Mouse (Mus musculus) inflammation-experienced regulatory T-cells, adult 6 months (primary cell): ENCODE results near the gene Kcnk7. TPM values are rescaled to one million over a fixed set of nuclear protein-coding genes. Genes with fewer than 3 reads are reported as not detected.

Experiments used
- ATAC-seq: one replicate; pipeline ENCODE4 v1.8.0; 2017
- polyA plus RNA-seq, 3 experiments: library from polyadenylated mRNA; unstranded; fragments of 100-300 nt; shearing (Covaris generic); gene quantifications; one replicate each; pipeline ENCODE4 v1.2.1; 2017

Gene Kcnk7
- polyA plus RNA-seq, 3 experiments from 2014 or later = 1.5 to 5.7 (median 2.6) TPM

- ATAC-seq = no peak
These were observed 52.3 kb downstream of the Kcnk7 start for GRCm38 (mm10) chr19:5756321-5756985.

Other genes with a start within 250 kb of the Kcnk7 start
- gene Ccdc85b, start 246.5 kb upstream of the Kcnk7 start, polyA plus RNA-seq = under 1 TPM; 0.47 to 0.74 (median 0.65) TPM
- 100 to 1,000 TPM in 2 of 3 experiments, 10 to 100 TPM in 1; 64.2 to 112 (median 105) TPM for gene Fibp, start 243.8 kb upstream of the Kcnk7 start, polyA plus RNA-seq
- gene Ctsw, start 235.9 kb upstream of the Kcnk7 start, polyA plus RNA-seq = 100 to 1,000 TPM; 168 to 249 (median 216) TPM
- 1 to 10 TPM; 2.9 to 4.3 (median 3.8) TPM for gene Efemp2, start 230.4 kb upstream of the Kcnk7 start, polyA plus RNA-seq
- gene Mus81, start 216.0 kb upstream of the Kcnk7 start, polyA plus RNA-seq = 10 to 100 TPM; 34.4 to 61.6 (median 36.6) TPM
- 1,000 to 10,000 TPM; 1,933 to 3,699 (median 2,060) TPM for gene Cfl1, start 213.9 kb upstream of the Kcnk7 start, polyA plus RNA-seq
- under 1 TPM; 0.44 to 0.82 (median 0.70) TPM for gene 1700020D05Rik, start 200.6 kb upstream of the Kcnk7 start, polyA plus RNA-seq
- 10 to 100 TPM; 11.7 to 26.7 (median 20.0) TPM for gene Snx32, start 193.8 kb upstream of the Kcnk7 start, polyA plus RNA-seq
- not detected for gene Ovol1, start 143.7 kb upstream of the Kcnk7 start, polyA plus RNA-seq
- 1 to 10 TPM; 5.8 to 7.4 (median 6.5) TPM for gene Ap5b1, start 136.3 kb upstream of the Kcnk7 start, polyA plus RNA-seq
- gene Rnaseh2c, start 102.5 kb upstream of the Kcnk7 start, polyA plus RNA-seq = 100 to 1,000 TPM in 1 of 3 experiments, 10 to 100 TPM in 2; 40.8 to 104 (median 97.1) TPM
- gene Kat5, start 94.1 kb upstream of the Kcnk7 start, polyA plus RNA-seq = 10 to 100 TPM; 34.5 to 46.1 (median 42.4) TPM
- gene Rela, start 66.9 kb upstream of the Kcnk7 start, polyA plus RNA-seq = 100 to 1,000 TPM in 2 of 3 experiments, 10 to 100 TPM in 1; 95.8 to 144 (median 126) TPM
- 10 to 100 TPM; 23.3 to 28.7 (median 25.0) TPM for gene Sipa1, start 40.7 kb upstream of the Kcnk7 start, polyA plus RNA-seq
- 1 to 10 TPM; 6.6 to 8.7 (median 7.8) TPM for gene Map3k11, start 15.6 kb upstream of the Kcnk7 start, polyA plus RNA-seq
- 10 to 100 TPM; 14.8 to 26.0 (median 21.1) TPM for gene Pcnx3, start 15.5 kb upstream of the Kcnk7 start, polyA plus RNA-seq
- gene Ehbp1l1, start 21.9 kb downstream of the Kcnk7 start, polyA plus RNA-seq = 10 to 100 TPM; 12.5 to 43.4 (median 19.4) TPM
- gene Fam89b, start 25.3 kb downstream of the Kcnk7 start, polyA plus RNA-seq = 10 to 100 TPM; 13.0 to 57.6 (median 36.1) TPM
- under 1 TPM in 1 of 3 experiments, not detected in 2; 0.77 TPM for gene Ltbp3, start 36.5 kb downstream of the Kcnk7 start, polyA plus RNA-seq
- gene Scyl1, start 67.1 kb downstream of the Kcnk7 start, polyA plus RNA-seq = 10 to 100 TPM; 14.2 to 19.5 (median 15.4) TPM
- 10 to 100 TPM; 57.3 to 71.3 (median 60.1) TPM for gene Frmd8, start 170.9 kb downstream of the Kcnk7 start, polyA plus RNA-seq
- gene Slc25a45, start 173.4 kb downstream of the Kcnk7 start, polyA plus RNA-seq = 10 to 100 TPM; 48.8 to 54.8 (median 54.1) TPM
- 1 to 10 TPM in 1 of 3 experiments, under 1 TPM in 2; 0.36 to 1.1 (median 0.66) TPM for gene Tigd3, start 189.8 kb downstream of the Kcnk7 start, polyA plus RNA-seq
- gene Dpf2, start 208.6 kb downstream of the Kcnk7 start, polyA plus RNA-seq = 100 to 1,000 TPM; 157 to 198 (median 189) TPM
- under 1 TPM in 2 of 3 experiments, not detected in 1; 0.32 to 0.52 TPM for gene Cdc42ep2, start 220.4 kb downstream of the Kcnk7 start, polyA plus RNA-seq